Mouse (Mus musculus) ES-E14 (cell line): ENCODE data around the gene Arhgap29.

ENCODE experiments used
- CHD2 ChIP-seq: IDR thresholded peaks from 2 replicates; pipeline ENCODE4 v1.6.1; 2014; ENCODE audit warnings: mild to moderate bottlenecking, low read depth, low read length, inconsistent platforms
- HCFC1 ChIP-seq: IDR thresholded peaks from 2 replicates; pipeline ENCODE4 v1.6.1; 2012; ENCODE audit warnings: low read length, inconsistent platforms, borderline replicate concordance; ENCODE audit not compliant: insufficient read depth
- MAFK ChIP-seq: IDR thresholded peaks from 2 replicates; pipeline ENCODE4 v1.6.1; 2014; ENCODE audit warnings: mild to moderate bottlenecking, low read depth, low read length, inconsistent platforms; ENCODE audit not compliant: insufficient read depth
- ZC3H11A ChIP-seq: IDR thresholded peaks from 2 replicates; pipeline ENCODE4 v1.6.1; 2012; ENCODE audit warnings: low read depth, mild to moderate bottlenecking, inconsistent platforms, low read length, borderline replicate concordance
- ZNF384 ChIP-seq: IDR thresholded peaks from 2 replicates; pipeline ENCODE4 v1.6.1; 2012; ENCODE audit warnings: low read depth, low read length, inconsistent platforms

- TF ChIP-seq ZC3H11A (no peak), CHD2 (no peak), HCFC1 (no peak), MAFK (no peak), ZNF384 (no peak)
These were observed 12.7 kb upstream of the Arhgap29 start for GRCm38 (mm10) chr3:121939658-121940057.
